Mouse (Mus musculus): ENCODE results near the gene BC051142.

- no peak for TF ChIP-seq POLR2A (IDR thresholded peaks at IDR 0.05; ENCODE audit: control insufficient read depth, extremely low read depth, insufficient read depth, low read length, poor library complexity)
- no peak for TF ChIP-seq CTCF (IDR thresholded peaks at IDR 0.05; ENCODE audit: borderline replicate concordance, control insufficient read depth, extremely low read depth, insufficient read depth, low read length, poor library complexity)
These were observed 109.0 kb downstream of the BC051142 start for GRCm38 (mm10) chr17:34507591-34507990.
